Mouse (Mus musculus) kidney, postnatal 0 days (tissue): Measurements from ENCODE around the gene Cspg4. TPM values are rescaled to one million over a fixed set of nuclear protein-coding genes. Genes with fewer than 3 reads are reported as not detected.

ENCODE experiments used
- ATAC-seq: fragments of 200-750 bp; cut with Nextera tagmentation; replicated peaks from 2 replicates; pipeline ENCODE4 v1.8.0; 2017; ENCODE audit warnings: low read depth, moderate number of reproducible peaks, moderate TSS enrichment, moderate library complexity; ENCODE audit not compliant: low FRiP score
- DNase-seq: peaks from one replicate; pipeline ENCODE4 v3.0.0-alpha.2; 2016; ENCODE audit warnings: low spot score
- H3K27ac ChIP-seq: fragments of 300-500 bp; sonication (generic); 2 replicates; pipeline ENCODE4 v1.5.1; 2014; ENCODE audit warnings: mild to moderate bottlenecking
- H3K27me3 ChIP-seq: fragments of 300-500 bp; sonication (generic); 2 replicates; pipeline ENCODE4 v1.6.1; 2014; ENCODE audit warnings: low read length, mixed read lengths; ENCODE audit not compliant: insufficient read depth
- H3K36me3 ChIP-seq: fragments of 300-500 bp; sonication (generic); 2 replicates; pipeline ENCODE4 v1.6.1; 2014; ENCODE audit warnings: low read length, mixed read lengths; ENCODE audit not compliant: insufficient read depth
- H3K4me1 ChIP-seq: fragments of 300-500 bp; sonication (generic); replicated peaks from 2 replicates; pipeline ENCODE4 v1.6.1; 2014; ENCODE audit warnings: antibody characterized with exemption, low read length, mixed read lengths; ENCODE audit not compliant: insufficient read depth
- H3K4me2 ChIP-seq: fragments of 300-500 bp; sonication (generic); 2 replicates; pipeline ENCODE4 v1.6.1; 2014; ENCODE audit warnings: mild to moderate bottlenecking, low read length, moderate library complexity, mixed read lengths
- H3K4me3 ChIP-seq: fragments of 300-500 bp; sonication (generic); replicated peaks from 2 replicates; pipeline ENCODE4 v1.5.1; 2014; ENCODE audit warnings: low read depth, low read length
- H3K9ac ChIP-seq: fragments of 300-500 bp; sonication (generic); 2 replicates; pipeline ENCODE4 v1.6.1; 2014; ENCODE audit warnings: low read depth, low read length
- H3K9me3 ChIP-seq: fragments of 300-500 bp; sonication (generic); replicated peaks from 2 replicates; pipeline ENCODE4 v1.6.1; 2016; ENCODE audit warnings: low read length, inconsistent platforms, mixed read lengths
- CTCF ChIP-seq: IDR thresholded peaks from 2 replicates; pipeline ENCODE4 v1.5.1; 2016; ENCODE audit warnings: antibody characterized with exemption, low read depth, mild to moderate bottlenecking, moderate library complexity
- WGBS: fragments of 180-500 bp; shearing (Covaris S2); extraction: QIAGEN DNeasy Blood & Tissue Kit; methylation state at CpG from one replicate; pipeline ENCODE4 v1.1.7; 2014; 5-methylcytosine and 5-hydroxymethylcytosine counted together
- polyA plus RNA-seq: library from polyadenylated mRNA; unstranded; fragments of >200 nt; fragmentation: Nextera tagmentation; extraction: Ambion mirVana; gene quantifications from 2 replicates; pipeline ENCODE4 v1.2.1, GENCODE M21; 2015

The Cspg4 gene
- polyA plus RNA-seq, 1 experiment from 2014 or later = 18.1 TPM

DNA sequence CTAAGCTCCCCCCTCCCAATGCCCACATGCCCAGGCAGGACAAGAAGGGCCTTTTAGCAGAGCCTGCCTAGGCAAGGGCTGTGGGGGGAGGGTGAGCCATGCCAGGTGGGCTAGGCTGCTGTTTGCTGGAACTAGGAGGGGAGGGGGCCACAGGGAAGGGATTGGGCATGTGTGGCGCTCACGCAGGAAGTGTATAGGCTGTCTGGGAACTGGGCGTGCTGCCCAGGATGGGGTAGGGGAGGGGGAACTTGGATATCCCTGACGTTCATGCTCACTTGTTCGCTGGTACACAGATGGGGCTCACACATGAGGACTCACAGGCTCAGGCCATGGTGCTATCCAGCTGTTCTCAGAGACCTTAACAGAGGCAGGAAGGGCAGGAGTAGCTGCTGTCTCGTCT is 3.5 kb downstream of the Cspg4 start:
- Histone ChIP-seq H3K9me3 (no peaks in the 10 kb centered on the region), H3K27me3 (no peaks in the 10 kb centered on the region), H3K4me1 (peaks cover 81% of the 10 kb centered on the region), H3K9ac (no peak overlapping the region), H3K27ac (peak overlapping the region; percentile 44; the same call in 1 of the 2 replicates), H3K4me3 (no peak overlapping the region), H3K4me2 (peak overlapping the region; percentile 64), H3K36me3 (no peaks in the 10 kb centered on the region)
- 35% methylated on average over 6 of the region's 6 CpGs for WGBS
- ATAC-seq (no peak), DNase-seq (no peak)
- no peak for TF ChIP-seq CTCF

DNA sequence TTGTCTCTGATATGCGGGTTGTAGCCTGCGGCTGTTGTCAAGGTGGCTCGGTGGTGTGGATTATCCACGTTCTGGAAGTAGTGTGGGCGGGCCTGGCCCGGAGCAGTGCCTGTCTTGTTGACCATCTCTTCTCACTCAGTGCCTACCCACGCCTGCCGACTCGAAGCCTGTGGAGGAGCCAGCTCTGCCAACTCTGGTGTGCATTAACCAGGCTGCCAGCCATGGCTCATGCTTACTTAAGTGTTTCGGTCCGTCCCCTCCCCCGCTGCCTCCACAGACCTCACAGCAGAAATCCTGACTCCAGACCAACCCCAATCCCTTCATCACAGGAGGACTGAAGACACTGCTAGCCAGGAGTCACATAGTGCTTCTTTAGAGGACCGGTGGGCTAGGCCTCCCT is 4.7 kb downstream of the Cspg4 start:
- ATAC-seq (no peak), DNase-seq (no peak)
- H3K9me3 ChIP-seq = no peaks in the 10 kb centered on the region
- H3K27ac ChIP-seq = peak overlapping the region; percentile 62; the same call in 1 of the 2 replicates
- 53% methylated on average over 13 of the region's 13 CpGs for WGBS
- peaks cover 75% of the 10 kb centered on the region for H3K4me1 ChIP-seq
- H3K4me2 ChIP-seq = no peak overlapping the region
- H3K4me3 ChIP-seq = no peak overlapping the region
- no peaks in the 10 kb centered on the region for H3K36me3 ChIP-seq
- H3K27me3 ChIP-seq = no peaks in the 10 kb centered on the region
- no peak overlapping the region for H3K9ac ChIP-seq
- TF ChIP-seq CTCF = no peak

DNA sequence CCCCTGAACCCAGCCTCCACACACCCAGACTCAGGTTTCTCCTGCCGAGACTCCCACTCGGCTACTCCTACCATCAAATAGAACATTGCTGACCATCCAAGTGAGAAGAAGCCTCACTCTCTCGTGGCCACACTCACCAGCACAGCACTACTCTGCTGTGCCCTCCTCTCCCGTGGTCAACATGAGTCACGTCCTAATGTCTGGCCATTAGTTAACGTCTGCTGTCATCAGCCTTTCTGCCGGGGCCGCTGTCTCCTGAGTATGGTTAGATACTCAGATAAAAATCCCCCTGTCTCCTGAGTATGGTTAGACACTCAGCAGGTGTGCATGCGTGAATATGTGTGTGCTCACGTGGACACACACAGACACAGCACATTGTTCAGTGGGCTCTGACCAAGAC is 5.9 kb downstream of the Cspg4 start:
- TF ChIP-seq CTCF = no peak
- H3K9me3 ChIP-seq = no peaks in the 10 kb centered on the region
- no peak overlapping the region for H3K4me3 ChIP-seq
- peak overlapping the region; percentile 3; the same call in 1 of the 2 replicates for H3K4me2 ChIP-seq
- ATAC-seq (peak; percentile 67), DNase-seq (peak; percentile 87)
- H3K4me1 ChIP-seq = peaks cover 68% of the 10 kb centered on the region
- H3K27ac ChIP-seq = peak overlapping the region; percentile 62
- no peaks in the 10 kb centered on the region for H3K27me3 ChIP-seq
- H3K9ac ChIP-seq = no peak overlapping the region
- H3K36me3 ChIP-seq = no peaks in the 10 kb centered on the region
- 16% methylated on average over 10 of the region's 10 CpGs for WGBS

DNA sequence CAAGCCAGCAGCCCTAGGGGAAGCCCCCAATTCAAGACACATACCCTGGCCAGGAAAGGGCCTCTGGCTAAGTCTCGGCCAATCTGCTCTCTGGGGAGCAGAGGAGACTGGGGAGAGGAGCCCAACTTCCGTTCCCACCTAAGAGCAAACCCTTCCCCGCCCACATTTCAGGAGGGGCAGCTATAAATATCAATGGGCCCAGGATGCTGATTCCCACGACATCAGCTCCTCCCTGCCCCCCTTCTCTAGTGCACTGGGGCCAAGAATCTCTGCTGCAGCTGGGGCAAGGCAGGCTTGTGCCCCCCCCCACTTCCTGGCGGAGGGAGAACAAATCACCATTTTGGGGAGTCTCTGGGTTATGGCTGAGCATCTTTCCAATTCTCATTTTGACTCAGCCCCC is 6.4 kb downstream of the Cspg4 start:
- peak; percentile 21 for ATAC-seq

DNA sequence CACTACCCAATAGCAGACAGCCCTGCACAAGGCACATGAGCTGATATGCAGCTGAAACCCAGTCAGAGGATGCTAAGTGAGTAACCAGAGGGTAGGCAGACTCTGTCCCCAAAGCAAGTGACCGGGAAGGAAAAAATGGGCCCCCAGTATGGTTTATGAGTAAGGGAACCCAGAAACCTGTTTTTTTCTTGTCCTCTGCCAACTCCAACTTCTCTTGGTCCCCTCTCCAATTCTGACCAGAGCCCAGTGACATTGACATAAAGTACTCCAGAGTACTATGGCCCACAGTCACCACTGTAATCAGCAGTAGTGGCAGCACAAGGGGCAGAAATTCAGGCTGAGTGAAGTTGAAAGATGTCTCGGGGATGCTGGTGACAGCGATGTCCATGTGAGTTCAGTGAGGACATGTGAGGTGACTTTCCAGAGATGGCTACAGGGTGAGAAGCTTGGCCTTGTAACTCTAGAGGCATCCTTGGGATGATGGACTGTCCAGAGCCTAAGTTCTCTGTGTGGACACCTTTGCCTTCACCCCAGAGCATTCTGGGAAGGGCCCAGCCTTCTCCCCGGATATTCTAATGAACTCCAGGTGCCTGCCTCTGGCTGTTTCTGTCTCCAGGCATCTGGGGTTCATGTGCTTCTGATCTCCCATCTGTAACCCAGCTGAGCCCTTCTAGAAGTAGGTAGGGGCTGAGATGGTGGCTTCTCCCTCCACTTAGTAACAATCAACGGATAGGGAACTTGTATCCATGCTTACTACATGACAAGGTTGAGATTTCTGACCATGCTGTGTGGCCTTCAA is 7.5 kb downstream of the Cspg4 start:
- Histone ChIP-seq H3K27me3 (no peaks in the 10 kb centered on the region), H3K4me1 (peaks cover 67% of the 10 kb centered on the region), H3K36me3 (no peaks in the 10 kb centered on the region), H3K9ac (no peak overlapping the region), H3K4me2 (no peak overlapping the region), H3K27ac (peak overlapping the region; percentile 62; the same call in 1 of the 2 replicates), H3K9me3 (no peaks in the 10 kb centered on the region), H3K4me3 (no peak overlapping the region)
- DNase-seq = no peak
- ATAC-seq = no peak
- TF ChIP-seq CTCF = no peak
- WGBS = 76% methylated on average over 5 of the region's 5 CpGs

More for the DNA sequence above, 6.4 kb downstream of the Cspg4 start:
- WGBS = 22% methylated on average over 5 of the region's 5 CpGs
- H3K4me2 ChIP-seq = peak overlapping the region; percentile 3; the same call in 1 of the 2 replicates
- H3K36me3 ChIP-seq = no peaks in the 10 kb centered on the region
- H3K27me3 ChIP-seq = no peaks in the 10 kb centered on the region
- TF ChIP-seq CTCF = no peak
- H3K9ac ChIP-seq = no peak overlapping the region
- peak; percentile 72 for DNase-seq
- H3K27ac ChIP-seq = peak overlapping the region; percentile 62
- no peaks in the 10 kb centered on the region for H3K9me3 ChIP-seq
- peaks cover 68% of the 10 kb centered on the region for H3K4me1 ChIP-seq
- no peak overlapping the region for H3K4me3 ChIP-seq

DNA sequence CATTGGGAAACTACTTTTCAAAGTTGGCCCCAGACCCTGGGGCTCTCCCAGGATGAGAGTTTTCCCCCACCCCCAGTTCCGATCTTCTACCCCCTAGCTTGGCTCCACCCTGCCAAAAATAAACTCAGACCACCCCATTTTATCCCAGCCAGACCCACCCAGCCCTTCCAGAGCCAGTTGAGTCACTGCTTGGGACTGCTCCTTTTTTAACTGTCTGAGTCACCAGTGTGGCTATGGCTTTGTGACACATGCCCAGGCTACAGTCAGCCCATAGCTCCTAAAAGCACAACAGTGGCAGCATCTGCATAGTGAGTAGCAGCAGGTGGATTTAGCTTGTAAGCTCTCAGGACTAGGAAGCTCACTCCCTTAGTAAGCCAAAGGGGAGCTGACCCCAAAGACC is 8.3 kb downstream of the Cspg4 start:
- no peak overlapping the region for H3K4me2 ChIP-seq
- no peak overlapping the region for H3K9ac ChIP-seq
- WGBS = 71% methylated on average over 1 of the region's 1 CpGs
- TF ChIP-seq CTCF = no peak
- no peak for DNase-seq
- H3K27ac ChIP-seq = peak overlapping the region; percentile 3; the same call in 1 of the 2 replicates
- ATAC-seq = no peak
- peaks cover 59% of the 10 kb centered on the region for H3K4me1 ChIP-seq
- H3K27me3 ChIP-seq = no peaks in the 10 kb centered on the region
- no peak overlapping the region for H3K4me3 ChIP-seq
- no peaks in the 10 kb centered on the region for H3K9me3 ChIP-seq
- no peaks in the 10 kb centered on the region for H3K36me3 ChIP-seq
